Mouse (Mus musculus) midbrain, postnatal 0 days (tissue): ENCODE results near the gene Fndc11. TPM values are rescaled to one million over a fixed set of nuclear protein-coding genes. Genes with fewer than 3 reads are reported as not detected.

Source experiments
- ATAC-seq: fragments of 200-750 bp; cut with Nextera tagmentation; 2 replicates; pipeline ENCODE4 v1.8.0; 2017; ENCODE audit warnings: moderate number of reproducible peaks, mild to moderate bottlenecking, moderate TSS enrichment, moderate library complexity; ENCODE audit not compliant: low FRiP score
- DNase-seq: peaks from one replicate; pipeline ENCODE4 v3.0.0-alpha.2; 2015; ENCODE audit warnings: low spot score
- H3K27ac ChIP-seq: fragments of 300-500 bp; sonication (generic); 2 replicates; pipeline ENCODE4 v1.5.1; 2014; ENCODE audit warnings: low read depth, mild to moderate bottlenecking, low read length, mixed read lengths
- H3K27me3 ChIP-seq: fragments of 300-500 bp; sonication (generic); 2 replicates; pipeline ENCODE4 v1.6.1; 2014; ENCODE audit warnings: low read length, control low read depth, mixed read lengths; ENCODE audit not compliant: insufficient read depth
- H3K36me3 ChIP-seq: fragments of 300-500 bp; sonication (generic); 2 replicates; pipeline ENCODE4 v1.6.1; 2014; ENCODE audit warnings: low read length, control low read depth, mixed read lengths; ENCODE audit not compliant: insufficient read depth
- H3K4me1 ChIP-seq: fragments of 300-500 bp; sonication (generic); 2 replicates; pipeline ENCODE4 v1.6.1; 2014; ENCODE audit warnings: mild to moderate bottlenecking, control low read depth, antibody characterized with exemption, low read length, mixed read lengths; ENCODE audit not compliant: insufficient read depth
- H3K4me2 ChIP-seq: fragments of 300-500 bp; sonication (generic); 2 replicates; pipeline ENCODE4 v1.6.1; 2014; ENCODE audit warnings: low read depth, mild to moderate bottlenecking, low read length, mixed read lengths; ENCODE audit not compliant: poor library complexity, severe bottlenecking
- H3K4me3 ChIP-seq: fragments of 300-500 bp; sonication (generic); 2 replicates; pipeline ENCODE4 v1.5.1; 2014; ENCODE audit warnings: low read depth, mild to moderate bottlenecking, low read length, moderate library complexity
- H3K9ac ChIP-seq: fragments of 300-500 bp; sonication (generic); replicated peaks from 2 replicates; pipeline ENCODE4 v1.6.1; 2014; ENCODE audit warnings: mild to moderate bottlenecking, low read length, moderate library complexity, mixed read lengths; ENCODE audit not compliant: poor library complexity, severe bottlenecking
- H3K9me3 ChIP-seq: fragments of 300-500 bp; sonication (generic); 2 replicates; pipeline ENCODE4 v1.6.1; 2016; ENCODE audit warnings: low read length, control low read depth
- CTCF ChIP-seq: IDR thresholded peaks from 2 replicates; pipeline ENCODE4 v1.5.1; 2016; ENCODE audit warnings: antibody characterized with exemption, mild to moderate bottlenecking
- WGBS: fragments of 180-500 bp; shearing (Covaris S2); extraction: QIAGEN DNeasy Blood & Tissue Kit; methylation state at CpG from one replicate; pipeline ENCODE4 v1.1.7; 2014; 5-methylcytosine and 5-hydroxymethylcytosine counted together
- polyA plus RNA-seq: library from polyadenylated mRNA; unstranded; fragments of >200 nt; fragmentation: Nextera tagmentation; extraction: Ambion mirVana; gene quantifications from 2 replicates; pipeline ENCODE4 v1.2.1, GENCODE M21; 2015
- total RNA-seq: library from RNA; depleted of rRNA; stranded (reverse); fragments of >200 nt; gene quantifications from 2 replicates; pipeline ENCODE4 v1.2.3, GENCODE M21; 2014; rRNA removed

The Fndc11 gene
- total RNA-seq (0.55 TPM in 1 of 2 replicates, not detected in the other), polyA plus RNA-seq (0.26 and 0.48 TPM in 2 replicates)

- peak within 1 kb of the TSS; percentile 43; the same call in 1 of the 2 replicates for H3K27ac ChIP-seq
- peak; percentile 56 for TF ChIP-seq CTCF
- peak within 1 kb of the TSS; percentile 29; the same call in 1 of the 2 replicates for H3K9ac ChIP-seq
- H3K9me3 ChIP-seq = no peaks in the 10 kb centered on the region
- no peaks in the 10 kb centered on the region for H3K27me3 ChIP-seq
- peak within 1 kb of the TSS; percentile 52 for H3K4me2 ChIP-seq
- WGBS = 2% methylated on average over 25 of the region's 25 CpGs
- no peaks in the 10 kb centered on the region for H3K36me3 ChIP-seq
- peak; percentile 76 for DNase-seq
- peaks cover 9% of the 10 kb centered on the region for H3K4me1 ChIP-seq
- peak; percentile 92 for ATAC-seq
- H3K4me3 ChIP-seq = peak within 1 kb of the TSS; percentile 22
Observed at GRCm38 (mm10) chr2:181219538-181220216, at the start of gene Fndc11. Gene Fndc11, plus strand, starts transcription at chr2:181220013.

DNA sequence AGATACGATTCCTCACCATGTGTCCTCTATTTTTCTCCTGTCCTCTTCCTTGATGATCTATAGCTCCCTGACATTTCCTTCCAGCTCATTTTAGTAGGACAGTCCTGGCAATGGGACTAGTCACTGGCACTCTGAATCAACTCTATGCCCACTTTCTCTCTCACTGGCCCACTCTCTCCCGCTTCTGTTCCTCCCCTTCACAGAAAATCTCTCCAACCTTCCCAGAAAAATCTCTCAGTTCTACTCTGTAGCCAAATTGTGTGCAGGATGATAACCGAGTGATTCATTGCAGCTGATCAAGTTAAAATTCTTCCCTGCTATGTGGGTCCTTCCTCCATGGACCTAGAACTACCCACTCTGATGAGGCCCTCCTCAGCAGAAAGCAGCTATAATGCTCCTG is 45.2 kb upstream of the Fndc11 start:
- no peaks in the 10 kb centered on the region for H3K36me3 ChIP-seq
- no peak overlapping the region for H3K4me3 ChIP-seq
- no peak for DNase-seq
- H3K9me3 ChIP-seq = no peaks in the 10 kb centered on the region
- no peak overlapping the region for H3K4me2 ChIP-seq
- H3K27me3 ChIP-seq = no peaks in the 10 kb centered on the region
- 90% methylated on average over 3 of the region's 3 CpGs for whole genome bisulfite sequencing
- no peak overlapping the region for H3K9ac ChIP-seq
- H3K27ac ChIP-seq = no peak overlapping the region
- TF ChIP-seq CTCF = no peak
- ATAC-seq = no peak
- no peaks in the 10 kb centered on the region for H3K4me1 ChIP-seq

GRCm38 (mm10) chr2:181178015-181178414 is 41.8 kb upstream of the Fndc11 start:
- 77% methylated on average over 3 of the region's 3 CpGs for WGBS
- Histone ChIP-seq H3K4me2 (no peak overlapping the region), H3K9me3 (no peaks in the 10 kb centered on the region), H3K4me1 (no peaks in the 10 kb centered on the region), H3K36me3 (no peaks in the 10 kb centered on the region), H3K4me3 (no peak overlapping the region), H3K9ac (no peak overlapping the region), H3K27ac (no peak overlapping the region), H3K27me3 (no peaks in the 10 kb centered on the region)
- no peak for TF ChIP-seq CTCF
- ATAC-seq (no peak), DNase-seq (no peak)

GRCm38 (mm10) chr2:181178471-181178870 is 41.3 kb upstream of the Fndc11 start:
- H3K4me1 ChIP-seq = no peaks in the 10 kb centered on the region
- H3K4me2 ChIP-seq = no peak overlapping the region
- WGBS = 88% methylated on average over 5 of the region's 5 CpGs
- no peak overlapping the region for H3K4me3 ChIP-seq
- no peak for ATAC-seq
- no peaks in the 10 kb centered on the region for H3K36me3 ChIP-seq
- H3K27me3 ChIP-seq = no peaks in the 10 kb centered on the region
- no peak overlapping the region for H3K27ac ChIP-seq
- DNase-seq = no peak
- H3K9ac ChIP-seq = no peak overlapping the region
- H3K9me3 ChIP-seq = no peaks in the 10 kb centered on the region
- TF ChIP-seq CTCF = no peak

GRCm38 (mm10) chr2:181180898-181181297 is 38.9 kb upstream of the Fndc11 start:
- no peak for TF ChIP-seq CTCF
- WGBS = 83% methylated on average over 6 of the region's 6 CpGs
- no peak for DNase-seq
- H3K36me3 ChIP-seq = no peaks in the 10 kb centered on the region
- H3K27me3 ChIP-seq = no peaks in the 10 kb centered on the region
- no peaks in the 10 kb centered on the region for H3K9me3 ChIP-seq
- no peak for ATAC-seq
- no peak overlapping the region for H3K4me3 ChIP-seq
- no peak overlapping the region for H3K4me2 ChIP-seq
- no peaks in the 10 kb centered on the region for H3K4me1 ChIP-seq
- no peak overlapping the region for H3K27ac ChIP-seq
- no peak overlapping the region for H3K9ac ChIP-seq

DNA sequence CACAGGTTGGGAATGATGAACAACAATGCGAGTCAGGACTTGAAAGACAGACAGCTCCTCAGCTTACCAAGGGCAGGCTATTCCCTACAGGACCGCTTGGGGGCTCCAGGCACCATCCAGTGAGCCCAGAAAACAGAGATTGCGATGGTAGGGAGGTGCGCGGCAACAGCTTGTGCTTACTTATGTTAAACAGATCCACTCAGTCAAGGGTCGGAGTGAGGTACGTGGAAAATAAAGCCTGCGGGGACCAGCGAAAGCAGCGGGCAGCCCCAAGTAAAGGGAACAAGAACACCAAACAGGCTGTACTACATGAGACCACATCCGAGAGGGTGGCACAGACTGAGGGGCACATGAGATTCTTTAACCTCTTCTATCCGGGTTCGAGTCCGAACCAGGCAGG is 33.2 kb upstream of the Fndc11 start:
- H3K27me3 ChIP-seq = no peaks in the 10 kb centered on the region
- H3K27ac ChIP-seq = peak overlapping the region; percentile 96
- TF ChIP-seq CTCF = peak; percentile 98
- H3K36me3 ChIP-seq = 0 out of 2 replicates have a peak, but pooled peaks cover 3% of the 10 kb centered on the region
- H3K4me3 ChIP-seq = peak overlapping the region; percentile 69
- ATAC-seq (peak; percentile 85), DNase-seq (peak; percentile 94)
- H3K9me3 ChIP-seq = no peaks in the 10 kb centered on the region
- peak overlapping the region; percentile 99 for H3K9ac ChIP-seq
- 0% methylated on average over 14 of the region's 14 CpGs for WGBS
- H3K4me1 ChIP-seq = peaks cover 6% of the 10 kb centered on the region
- peak overlapping the region; percentile 67 for H3K4me2 ChIP-seq
